Mouse (Mus musculus): ENCODE measurements around the gene Nudc. TPM values are rescaled to one million over a fixed set of nuclear protein-coding genes. Genes with fewer than 3 reads are reported as not detected.

Nudc gene
- polyA plus RNA-seq, 1 experiment from 2014 or later = 313 TPM

DNA sequence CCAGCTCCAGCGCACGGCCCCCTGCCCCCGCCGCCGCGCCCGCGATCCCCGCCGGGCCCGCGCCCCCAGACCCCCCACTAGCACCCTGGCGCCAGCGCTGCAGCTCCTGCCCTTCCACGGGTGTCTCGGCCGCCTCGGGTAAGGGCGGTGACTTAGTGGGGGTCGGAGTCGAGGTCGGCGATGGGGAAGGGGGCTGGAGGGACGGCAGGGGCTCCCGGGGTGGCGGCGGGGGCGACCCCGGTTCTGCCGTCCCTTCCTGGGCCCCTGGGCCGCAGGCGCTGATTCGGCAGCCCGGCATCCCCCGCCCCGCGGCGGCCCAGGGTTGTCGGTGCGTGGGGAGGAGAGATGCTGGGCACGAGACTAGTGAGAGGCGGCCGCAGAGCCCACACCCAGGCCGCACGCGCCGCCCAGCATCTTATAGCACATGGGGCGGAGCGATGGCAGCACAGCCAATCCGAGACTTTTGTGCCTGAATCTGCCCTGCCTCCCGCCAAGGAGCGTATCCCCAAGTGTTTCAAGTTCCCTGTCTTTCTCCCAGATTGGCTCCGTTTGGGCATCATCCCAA, 47.6 kb downstream of the Nudc start, which contains the start of gene Trnp1:
TSS of gene Trnp1 (minus strand) at position 391 of the 565 bp plus-strand sequence.
- H3K9me3 ChIP-seq = no peaks in the 10 kb centered on the region
- peaks cover 81% of the 10 kb centered on the region for H3K27me3 ChIP-seq
- H3K9ac ChIP-seq = peak within 1 kb of the TSS; percentile 40
- no peaks in the 10 kb centered on the region for H3K36me3 ChIP-seq
- peak; percentile 79; the same call in 1 of the 2 replicates for ATAC-seq (ENCODE audit: borderline replicate concordance, extremely low read depth, low FRiP score, low TSS enrichment)
- under 1% methylated on average over 49 of the region's 53 CpGs for WGBS
- H3K4me2 ChIP-seq = peak within 1 kb of the TSS; percentile 99
- H3K27ac ChIP-seq = no peak within 1 kb of the TSS
- peaks cover 18% of the 10 kb centered on the region for H3K4me1 ChIP-seq
- H3K4me3 ChIP-seq = peak within 1 kb of the TSS; percentile 53

DNA sequence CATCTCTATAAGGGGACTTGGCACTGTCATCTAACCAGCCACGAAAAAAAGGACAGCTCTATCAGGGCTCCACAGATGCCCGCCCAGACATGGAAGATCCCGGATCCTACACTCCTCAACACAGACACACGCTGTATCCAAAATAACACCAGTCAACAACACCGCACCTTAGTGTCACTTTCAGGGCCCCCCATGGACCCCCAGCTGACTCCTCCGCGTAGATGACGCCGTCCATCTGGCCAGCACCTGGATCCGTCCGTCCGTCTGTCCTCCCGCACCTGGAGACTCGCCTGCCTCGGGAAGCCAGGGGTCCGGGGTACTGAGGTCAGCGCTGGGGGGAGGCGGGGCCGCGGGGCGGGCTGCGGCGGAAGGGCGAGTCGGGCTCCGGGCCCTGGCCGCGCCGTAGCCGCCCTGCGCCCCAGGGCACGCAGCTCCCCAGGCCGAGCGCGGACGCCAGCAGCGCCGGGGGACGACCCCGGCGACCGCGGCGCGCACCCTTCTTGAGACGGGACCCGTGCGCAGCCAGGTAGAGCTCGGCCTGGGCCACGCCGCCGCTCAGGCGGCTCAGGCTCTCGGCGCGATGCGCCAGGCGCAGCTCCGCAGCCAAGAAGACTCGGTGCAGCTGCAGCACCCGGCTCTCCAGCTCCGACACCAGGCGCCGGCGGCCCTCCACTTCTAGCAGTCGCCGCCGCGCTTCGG, 48.2 kb downstream of the Nudc start:
- Histone ChIP-seq H3K27me3 (peaks cover 76% of the 10 kb centered on the region), H3K9ac (peak overlapping the region; percentile 40), H3K27ac (no peak overlapping the region), H3K36me3 (no peaks in the 10 kb centered on the region), H3K4me1 (peaks cover 18% of the 10 kb centered on the region), H3K4me3 (peak overlapping the region; percentile 53), H3K4me2 (peak overlapping the region; percentile 99), H3K9me3 (no peaks in the 10 kb centered on the region)
- peak; percentile 13 for ATAC-seq (ENCODE audit: borderline replicate concordance, extremely low read depth, low FRiP score, low TSS enrichment)
- under 1% methylated on average over 66 of the region's 70 CpGs for WGBS

DNA sequence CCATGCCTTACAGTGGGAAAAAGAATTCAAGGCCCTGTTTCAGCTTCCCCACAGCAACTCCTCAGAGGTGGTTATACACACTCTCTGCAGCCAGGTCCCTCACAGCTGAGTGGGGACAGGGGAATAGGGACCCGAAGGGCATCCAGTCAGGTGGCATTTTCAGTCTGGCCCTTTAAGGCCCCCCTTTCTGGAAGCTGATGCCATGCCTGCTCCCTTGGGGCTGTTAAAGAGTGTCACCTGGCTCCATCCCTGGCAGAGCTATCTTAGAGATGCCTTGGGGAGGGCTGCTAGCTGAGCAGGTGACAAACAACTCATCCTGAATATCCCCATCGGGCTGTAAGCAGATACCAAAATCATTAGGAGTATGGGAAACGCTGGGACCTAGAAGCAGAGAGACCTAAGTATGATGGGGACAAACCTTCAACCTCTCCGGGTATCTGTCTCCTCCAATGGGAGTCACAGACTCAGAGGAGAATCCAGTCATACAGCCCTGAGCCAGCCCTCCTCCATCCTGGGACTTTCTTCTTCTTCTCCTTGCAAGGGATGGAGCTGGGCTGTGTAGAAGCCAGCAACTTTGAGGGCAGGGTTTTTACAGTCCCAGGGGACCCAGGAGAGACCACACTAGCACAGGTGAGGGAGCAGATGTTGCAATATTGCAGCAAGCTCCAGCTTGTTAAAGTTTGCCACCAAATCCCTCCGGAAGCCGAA, 48.9 kb downstream of the Nudc start:
- WGBS = 24% methylated on average over 6 of the region's 6 CpGs
- H3K9ac ChIP-seq = no peak overlapping the region
- ATAC-seq (ENCODE audit: borderline replicate concordance, extremely low read depth, low FRiP score, low TSS enrichment) = no peak
- peaks cover 74% of the 10 kb centered on the region for H3K27me3 ChIP-seq
- H3K9me3 ChIP-seq = no peaks in the 10 kb centered on the region
- H3K4me1 ChIP-seq = peaks cover 23% of the 10 kb centered on the region
- no peaks in the 10 kb centered on the region for H3K36me3 ChIP-seq
- peak overlapping the region; percentile 99; the same call in 1 of the 2 replicates for H3K4me2 ChIP-seq
- H3K4me3 ChIP-seq = no peak overlapping the region
- H3K27ac ChIP-seq = no peak overlapping the region

DNA sequence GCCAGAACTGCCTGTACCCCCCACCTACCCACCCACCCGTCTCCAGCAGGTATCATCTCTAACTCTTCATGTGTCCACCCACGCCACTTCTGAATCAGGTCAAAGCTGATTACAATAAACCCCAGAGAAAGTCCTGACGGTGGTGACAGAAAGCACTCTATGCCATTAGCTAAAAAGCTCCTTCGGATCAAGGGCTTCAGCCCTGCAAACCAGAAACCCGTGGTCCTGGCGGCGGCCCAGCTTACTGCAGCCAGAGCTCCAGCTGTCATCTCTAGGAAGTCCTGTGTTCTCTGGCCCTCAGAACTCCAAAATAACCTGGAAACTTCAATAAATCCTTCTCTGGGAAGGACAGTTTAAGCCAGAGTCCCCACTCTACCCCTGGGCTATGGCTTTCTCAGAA, 50.1 kb downstream of the Nudc start:
- no peaks in the 10 kb centered on the region for H3K36me3 ChIP-seq
- no peak overlapping the region for H3K4me3 ChIP-seq
- H3K9me3 ChIP-seq = no peaks in the 10 kb centered on the region
- ATAC-seq (ENCODE audit: borderline replicate concordance, extremely low read depth, low FRiP score, low TSS enrichment) = no peak
- no peak overlapping the region for H3K4me2 ChIP-seq
- H3K9ac ChIP-seq = no peak overlapping the region
- WGBS = 25% methylated on average over 7 of the region's 7 CpGs
- peaks cover 31% of the 10 kb centered on the region for H3K4me1 ChIP-seq
- H3K27ac ChIP-seq = no peak overlapping the region
- H3K27me3 ChIP-seq = peaks cover 62% of the 10 kb centered on the region

DNA sequence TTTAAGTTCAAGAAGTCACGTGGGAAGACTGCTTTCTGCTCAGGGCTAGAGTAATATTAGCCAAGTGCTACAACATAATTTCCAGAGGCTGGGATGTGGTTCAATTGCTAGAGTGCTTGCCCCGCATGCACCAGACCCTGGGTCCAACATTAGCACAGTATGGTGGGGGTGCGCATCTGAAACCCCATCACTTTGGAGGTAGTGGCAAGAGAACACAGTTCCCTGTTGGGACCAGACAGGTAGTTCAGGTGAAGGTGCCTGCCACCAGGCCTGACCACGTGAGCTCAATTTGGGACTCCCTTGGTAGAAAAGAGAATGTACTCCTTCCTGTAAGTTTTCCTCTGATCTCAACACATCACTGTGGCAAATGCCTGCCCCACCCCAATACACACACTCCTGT, 50.9 kb downstream of the Nudc start:
- peaks cover 53% of the 10 kb centered on the region for H3K27me3 ChIP-seq
- H3K4me3 ChIP-seq = no peak overlapping the region
- H3K36me3 ChIP-seq = no peaks in the 10 kb centered on the region
- no peak overlapping the region for H3K9ac ChIP-seq
- no peak overlapping the region for H3K27ac ChIP-seq
- no peak for ATAC-seq (ENCODE audit: borderline replicate concordance, extremely low read depth, low FRiP score, low TSS enrichment)
- H3K4me1 ChIP-seq = peaks cover 32% of the 10 kb centered on the region
- no peak overlapping the region for H3K4me2 ChIP-seq
- WGBS = 58% methylated on average over 4 of the region's 4 CpGs
- no peaks in the 10 kb centered on the region for H3K9me3 ChIP-seq

DNA sequence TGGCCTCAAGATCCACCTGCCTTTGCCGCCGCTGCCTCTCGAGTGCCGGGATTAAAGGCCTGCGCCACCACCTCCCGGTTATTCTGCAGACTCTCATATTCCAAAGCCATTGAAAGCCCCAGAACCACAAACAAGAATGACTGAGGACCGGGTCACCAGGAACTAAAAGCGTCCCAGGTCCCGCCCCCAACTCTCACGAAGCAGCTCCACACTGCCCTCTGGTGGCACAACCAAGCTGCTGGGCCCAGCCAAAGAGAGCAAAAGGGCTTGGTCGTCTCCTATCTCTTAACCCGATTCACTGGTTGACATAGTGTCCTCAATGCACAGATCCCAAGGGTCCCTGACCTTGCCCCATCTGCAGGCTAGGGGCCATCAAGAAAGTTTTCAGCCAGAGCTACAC, 51.4 kb downstream of the Nudc start:
- Histone ChIP-seq H3K9ac (no peak overlapping the region), H3K4me2 (peak overlapping the region; percentile 58), H3K27ac (no peak overlapping the region), H3K9me3 (no peaks in the 10 kb centered on the region), H3K36me3 (no peaks in the 10 kb centered on the region), H3K27me3 (peaks cover 49% of the 10 kb centered on the region), H3K4me1 (peaks cover 36% of the 10 kb centered on the region), H3K4me3 (peak overlapping the region; percentile 28)
- no peak for ATAC-seq (ENCODE audit: borderline replicate concordance, extremely low read depth, low FRiP score, low TSS enrichment)
- under 1% methylated on average over 12 of the region's 12 CpGs for WGBS

DNA sequence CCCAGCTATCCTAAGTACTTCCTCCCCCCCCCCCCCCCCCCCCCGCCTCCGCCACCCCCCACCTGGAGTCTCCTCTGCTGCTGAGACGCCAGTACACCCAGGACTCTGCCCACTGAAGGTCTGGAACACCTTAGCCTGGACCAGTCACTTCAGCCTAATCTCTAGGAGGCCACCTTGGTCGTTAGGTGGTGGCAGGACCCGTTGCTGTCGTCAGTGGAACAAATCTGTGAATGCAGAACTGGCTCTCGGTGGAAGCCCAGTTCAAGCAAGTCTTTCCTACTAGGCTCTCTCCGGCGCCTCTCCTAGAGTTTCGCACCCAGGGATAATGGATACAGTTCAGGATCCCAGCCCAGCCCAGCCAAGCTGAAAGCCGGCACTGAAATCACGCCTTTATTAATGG, 51.9 kb downstream of the Nudc start:
- Histone ChIP-seq H3K9ac (no peak overlapping the region), H3K4me3 (peak overlapping the region; percentile 28), H3K36me3 (no peaks in the 10 kb centered on the region), H3K4me1 (peaks cover 36% of the 10 kb centered on the region), H3K27ac (no peak overlapping the region), H3K9me3 (no peaks in the 10 kb centered on the region), H3K27me3 (peaks cover 44% of the 10 kb centered on the region), H3K4me2 (peak overlapping the region; percentile 58)
- WGBS = 17% methylated on average over 10 of the region's 12 CpGs
- ATAC-seq (ENCODE audit: borderline replicate concordance, extremely low read depth, low FRiP score, low TSS enrichment) = no peak

DNA sequence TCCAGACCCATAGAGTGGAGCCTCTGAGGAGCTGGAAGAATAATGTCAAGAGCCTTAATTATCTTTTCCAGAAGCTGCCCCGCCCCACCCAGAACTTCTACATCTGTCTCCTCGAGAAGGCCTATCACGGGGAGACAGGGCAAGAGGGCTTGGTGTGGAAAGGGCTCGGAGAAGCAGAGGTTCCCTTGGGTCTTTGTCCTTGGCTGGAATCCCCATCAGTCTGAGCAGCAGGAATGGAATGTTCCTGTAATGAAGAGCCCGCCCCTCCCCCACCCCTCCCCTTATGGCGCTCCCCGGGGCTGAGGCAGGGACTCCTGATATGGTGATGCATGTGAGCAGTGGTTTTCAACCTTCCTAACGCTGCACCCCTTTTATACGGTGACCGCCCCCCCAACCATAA, 54.0 kb downstream of the Nudc start:
- Histone ChIP-seq H3K27ac (no peak overlapping the region), H3K4me1 (peaks cover 23% of the 10 kb centered on the region), H3K36me3 (no peaks in the 10 kb centered on the region), H3K9ac (no peak overlapping the region), H3K27me3 (peaks cover 23% of the 10 kb centered on the region), H3K4me2 (no peak overlapping the region), H3K4me3 (no peak overlapping the region), H3K9me3 (no peaks in the 10 kb centered on the region)
- 35% methylated on average over 10 of the region's 10 CpGs for WGBS
- ATAC-seq (ENCODE audit: borderline replicate concordance, extremely low read depth, low FRiP score, low TSS enrichment) = no peak

DNA sequence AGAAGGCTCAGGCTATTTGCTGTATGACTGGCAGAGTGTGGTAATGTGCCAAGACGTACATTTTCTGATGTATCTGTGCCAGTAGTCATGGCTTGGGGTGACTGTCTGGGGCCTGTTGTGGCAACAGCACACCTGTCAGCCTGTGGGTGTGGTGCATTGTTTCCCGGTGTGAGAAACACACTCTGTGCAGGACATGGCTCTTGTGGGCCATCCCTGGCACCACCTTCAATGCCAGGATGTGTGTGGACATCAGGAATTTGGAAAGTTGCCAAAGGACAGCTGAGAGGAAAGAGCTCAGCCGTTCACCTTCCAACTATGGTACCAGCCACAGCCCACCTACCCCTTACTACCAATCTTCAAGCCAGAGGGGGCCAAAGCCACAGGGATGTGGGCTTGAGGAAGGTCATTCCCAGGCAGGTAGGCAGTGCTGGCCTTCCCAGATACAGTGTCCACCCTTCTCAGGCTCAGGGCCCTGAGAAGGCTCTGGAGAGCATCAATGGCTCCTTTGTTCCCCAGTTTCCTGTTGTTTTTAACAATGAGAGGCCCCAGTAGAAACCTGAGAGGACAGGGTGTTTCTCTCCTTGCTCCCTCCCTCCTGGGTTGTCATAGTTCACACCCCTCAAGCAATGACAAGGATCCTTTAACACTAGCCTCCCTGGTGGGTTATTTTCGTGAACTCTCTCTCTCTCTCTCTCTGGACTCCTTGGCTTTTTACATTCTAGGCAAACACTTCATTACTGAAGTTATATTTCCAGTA, 56.1 kb downstream of the Nudc start:
- peak; percentile 10; the same call in 1 of the 2 replicates for ATAC-seq (ENCODE audit: borderline replicate concordance, extremely low read depth, low FRiP score, low TSS enrichment)
- Histone ChIP-seq H3K27me3 (peaks cover 1% of the 10 kb centered on the region; the same call in 1 of the 2 replicates), H3K4me3 (no peak overlapping the region), H3K4me1 (peaks cover 26% of the 10 kb centered on the region), H3K36me3 (no peaks in the 10 kb centered on the region), H3K4me2 (no peak overlapping the region), H3K9ac (no peak overlapping the region), H3K9me3 (no peaks in the 10 kb centered on the region), H3K27ac (peak overlapping the region; percentile 41)
- WGBS = 31% methylated on average over 4 of the region's 4 CpGs

DNA sequence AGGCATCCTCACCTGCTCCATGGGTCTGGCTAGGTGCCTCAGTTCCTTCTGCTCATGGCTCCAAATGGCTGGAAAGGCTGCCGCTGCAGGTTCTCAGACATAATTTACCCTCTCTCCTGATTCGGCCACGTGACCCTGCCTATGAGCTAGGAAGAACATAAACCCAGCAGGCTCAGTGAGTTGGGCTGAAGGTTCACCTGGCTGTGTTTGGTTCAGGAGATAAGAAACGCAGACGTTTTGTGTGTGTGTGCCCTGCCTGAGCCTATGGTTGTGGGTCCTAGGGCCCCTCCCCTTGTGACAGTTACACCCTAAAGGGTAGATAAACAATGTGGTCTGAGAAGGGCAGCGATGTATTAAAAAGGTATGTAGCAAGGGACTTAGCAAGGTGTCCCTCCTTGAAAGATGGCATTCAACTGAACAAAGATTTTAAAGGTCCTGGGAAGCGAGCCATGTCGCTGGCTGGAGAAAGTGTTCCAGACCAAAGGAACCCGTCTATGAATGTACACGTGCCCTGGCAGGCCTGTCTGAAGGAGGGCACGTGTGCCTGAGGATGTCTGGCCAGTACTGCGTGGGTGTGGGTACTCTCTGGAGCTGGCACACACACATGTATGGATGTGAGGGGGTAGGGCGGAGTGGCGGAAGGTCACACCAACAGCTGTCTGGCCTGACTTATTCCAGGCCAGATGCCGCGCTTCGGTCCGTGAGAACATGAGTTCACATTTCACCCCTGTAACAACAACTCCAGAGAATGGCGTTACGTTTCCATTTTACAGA, 57.0 kb downstream of the Nudc start:
- H3K9ac ChIP-seq = no peak overlapping the region
- no peak overlapping the region for H3K4me3 ChIP-seq
- no peaks in the 10 kb centered on the region for H3K36me3 ChIP-seq
- H3K4me2 ChIP-seq = no peak overlapping the region
- ATAC-seq (ENCODE audit: borderline replicate concordance, extremely low read depth, low FRiP score, low TSS enrichment) = no peak
- no peaks in the 10 kb centered on the region for H3K27me3 ChIP-seq
- peak overlapping the region; percentile 41 for H3K27ac ChIP-seq
- no peaks in the 10 kb centered on the region for H3K9me3 ChIP-seq
- peaks cover 34% of the 10 kb centered on the region for H3K4me1 ChIP-seq
- WGBS = 67% methylated on average over 20 of the region's 20 CpGs
